Mouse (Mus musculus) kidney, postnatal 0 days (tissue): ENCODE measurements around the gene Shtn1. TPM values are rescaled to one million over a fixed set of nuclear protein-coding genes. Genes with fewer than 3 reads are reported as not detected.

ENCODE experiments used
- ATAC-seq: fragments of 200-750 bp; cut with Nextera tagmentation; replicated peaks from 2 replicates; pipeline ENCODE4 v1.8.0; 2017; ENCODE audit warnings: low read depth, moderate number of reproducible peaks, moderate TSS enrichment, moderate library complexity; ENCODE audit not compliant: low FRiP score
- DNase-seq: peaks from one replicate; pipeline ENCODE4 v3.0.0-alpha.2; 2016; ENCODE audit warnings: low spot score
- H3K27ac ChIP-seq: fragments of 300-500 bp; sonication (generic); 2 replicates; pipeline ENCODE4 v1.5.1; 2014; ENCODE audit warnings: mild to moderate bottlenecking
- H3K27me3 ChIP-seq: fragments of 300-500 bp; sonication (generic); 2 replicates; pipeline ENCODE4 v1.6.1; 2014; ENCODE audit warnings: low read length, mixed read lengths; ENCODE audit not compliant: insufficient read depth
- H3K36me3 ChIP-seq: fragments of 300-500 bp; sonication (generic); 2 replicates; pipeline ENCODE4 v1.6.1; 2014; ENCODE audit warnings: low read length, mixed read lengths; ENCODE audit not compliant: insufficient read depth
- H3K4me1 ChIP-seq: fragments of 300-500 bp; sonication (generic); replicated peaks from 2 replicates; pipeline ENCODE4 v1.6.1; 2014; ENCODE audit warnings: antibody characterized with exemption, low read length, mixed read lengths; ENCODE audit not compliant: insufficient read depth
- H3K4me2 ChIP-seq: fragments of 300-500 bp; sonication (generic); 2 replicates; pipeline ENCODE4 v1.6.1; 2014; ENCODE audit warnings: mild to moderate bottlenecking, low read length, moderate library complexity, mixed read lengths
- H3K4me3 ChIP-seq: fragments of 300-500 bp; sonication (generic); replicated peaks from 2 replicates; pipeline ENCODE4 v1.5.1; 2014; ENCODE audit warnings: low read depth, low read length
- H3K9ac ChIP-seq: fragments of 300-500 bp; sonication (generic); 2 replicates; pipeline ENCODE4 v1.6.1; 2014; ENCODE audit warnings: low read depth, low read length
- H3K9me3 ChIP-seq: fragments of 300-500 bp; sonication (generic); replicated peaks from 2 replicates; pipeline ENCODE4 v1.6.1; 2016; ENCODE audit warnings: low read length, inconsistent platforms, mixed read lengths
- CTCF ChIP-seq: IDR thresholded peaks from 2 replicates; pipeline ENCODE4 v1.5.1; 2016; ENCODE audit warnings: antibody characterized with exemption, low read depth, mild to moderate bottlenecking, moderate library complexity
- WGBS: fragments of 180-500 bp; shearing (Covaris S2); extraction: QIAGEN DNeasy Blood & Tissue Kit; methylation state at CpG from one replicate; pipeline ENCODE4 v1.1.7; 2014; 5-methylcytosine and 5-hydroxymethylcytosine counted together
- polyA plus RNA-seq: library from polyadenylated mRNA; unstranded; fragments of >200 nt; fragmentation: Nextera tagmentation; extraction: Ambion mirVana; gene quantifications from 2 replicates; pipeline ENCODE4 v1.2.1, GENCODE M21; 2015

Shtn1 gene
- polyA plus RNA-seq, 1 experiment from 2014 or later: 3.4 TPM

DNA sequence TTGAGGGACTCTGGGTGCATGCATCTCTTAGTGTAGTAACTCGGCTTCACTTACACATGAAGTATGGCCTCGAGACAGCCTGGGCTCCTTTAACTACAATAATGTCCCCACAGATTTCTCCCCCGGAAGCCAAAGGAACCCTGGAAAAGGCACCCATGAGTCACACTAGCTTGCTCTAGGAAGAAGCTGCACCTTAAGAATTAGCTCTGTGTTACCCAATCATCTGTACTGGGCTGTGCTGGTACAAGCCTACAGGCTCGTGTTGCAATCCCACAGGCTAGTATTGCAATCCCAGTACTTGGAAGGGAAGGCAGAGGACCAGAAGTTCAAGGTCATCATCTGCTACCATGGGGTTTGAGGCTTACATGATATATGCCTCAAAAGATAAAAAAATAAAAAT, 4.5 kb downstream of the Shtn1 start:
- DNase-seq (no peak), ATAC-seq (no peak)
- H3K27ac ChIP-seq: no peak overlapping the region
- TF ChIP-seq CTCF: no peak
- no peaks in the 10 kb centered on the region for H3K9me3 ChIP-seq
- H3K9ac ChIP-seq: no peak overlapping the region
- WGBS: 82% methylated on average over 4 of the region's 4 CpGs
- peaks cover 16% of the 10 kb centered on the region; the same call in 1 of the 2 replicates for H3K27me3 ChIP-seq
- no peak overlapping the region for H3K4me2 ChIP-seq
- H3K4me1 ChIP-seq: no peaks in the 10 kb centered on the region
- no peak overlapping the region for H3K4me3 ChIP-seq
- no peaks in the 10 kb centered on the region for H3K36me3 ChIP-seq

DNA sequence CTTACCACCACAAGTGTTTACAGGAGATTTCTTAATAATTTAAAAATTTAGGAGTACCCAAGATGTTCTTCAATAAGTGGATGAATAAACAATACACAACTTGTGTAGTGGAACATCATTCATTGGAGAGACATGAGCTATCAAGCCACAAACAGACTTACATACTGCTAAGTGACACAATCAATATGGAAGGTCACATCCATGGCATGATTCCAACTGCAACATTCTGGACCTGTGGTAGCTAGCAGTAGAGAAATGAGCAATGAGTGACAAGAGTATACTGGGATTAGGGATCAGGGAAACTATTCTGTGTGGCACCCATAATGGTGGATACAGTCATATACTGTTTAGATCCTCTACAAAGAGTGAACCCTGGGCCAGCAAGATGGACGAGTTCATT, 8.2 kb downstream of the Shtn1 start:
- DNase-seq (no peak), ATAC-seq (no peak)
- no peak for TF ChIP-seq CTCF
- 76% methylated on average over 1 of the region's 1 CpGs for WGBS
- no peaks in the 10 kb centered on the region for H3K4me1 ChIP-seq
- H3K9me3 ChIP-seq: no peaks in the 10 kb centered on the region
- H3K4me3 ChIP-seq: no peak overlapping the region
- H3K27me3 ChIP-seq: no peaks in the 10 kb centered on the region
- no peak overlapping the region for H3K27ac ChIP-seq
- no peak overlapping the region for H3K4me2 ChIP-seq
- no peaks in the 10 kb centered on the region for H3K36me3 ChIP-seq
- H3K9ac ChIP-seq: no peak overlapping the region

DNA sequence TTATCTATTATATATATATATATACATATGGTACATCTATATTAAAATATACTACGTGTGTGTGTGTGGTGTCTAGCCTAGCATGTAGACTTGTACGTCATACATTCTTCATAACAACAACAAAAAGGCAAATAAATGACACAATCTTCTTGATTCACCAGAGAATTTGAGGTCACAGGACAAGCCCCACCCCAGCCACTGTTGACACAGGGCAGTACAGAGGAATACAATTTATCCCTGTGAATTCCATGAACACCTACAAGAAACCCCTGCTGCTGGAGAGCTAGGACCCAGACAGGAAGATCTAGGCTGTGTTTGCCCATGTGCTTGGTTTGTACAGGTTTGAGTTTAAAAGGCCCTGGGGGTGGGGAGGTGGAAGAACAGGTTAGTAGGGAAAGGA, 9.2 kb downstream of the Shtn1 start:
- 92% methylated on average over 2 of the region's 2 CpGs for WGBS
- Histone ChIP-seq H3K36me3 (no peaks in the 10 kb centered on the region), H3K27me3 (no peaks in the 10 kb centered on the region), H3K4me2 (no peak overlapping the region), H3K27ac (no peak overlapping the region), H3K4me3 (no peak overlapping the region), H3K4me1 (no peaks in the 10 kb centered on the region), H3K9ac (no peak overlapping the region), H3K9me3 (no peaks in the 10 kb centered on the region)
- TF ChIP-seq CTCF: no peak
- ATAC-seq (no peak), DNase-seq (no peak)

DNA sequence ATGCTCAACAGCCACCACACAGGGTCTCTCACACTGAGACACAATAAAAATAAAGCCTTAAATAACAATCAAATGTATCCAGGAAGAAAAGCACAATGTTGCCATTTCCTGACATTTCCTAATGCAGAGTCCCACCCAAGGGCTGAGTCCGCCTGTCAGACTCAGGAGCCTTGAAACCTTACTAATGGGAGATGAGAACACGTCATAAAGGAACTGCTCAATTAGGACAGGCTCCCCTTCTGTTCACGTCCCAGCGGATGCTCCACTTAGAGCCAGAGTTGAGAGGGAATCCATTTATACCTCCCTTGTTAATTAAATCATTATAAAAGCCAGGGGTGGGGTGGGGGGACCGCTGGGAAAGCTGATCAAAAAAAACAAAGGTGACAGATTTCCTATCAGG, 9.8 kb downstream of the Shtn1 start:
- Histone ChIP-seq H3K4me2 (no peak overlapping the region), H3K9ac (no peak overlapping the region), H3K36me3 (no peaks in the 10 kb centered on the region), H3K27me3 (no peaks in the 10 kb centered on the region), H3K9me3 (no peaks in the 10 kb centered on the region), H3K4me1 (no peaks in the 10 kb centered on the region), H3K4me3 (no peak overlapping the region), H3K27ac (no peak overlapping the region)
- TF ChIP-seq CTCF: no peak
- 54% methylated on average over 5 of the region's 5 CpGs for WGBS
- DNase-seq: no peak
- no peak for ATAC-seq

DNA sequence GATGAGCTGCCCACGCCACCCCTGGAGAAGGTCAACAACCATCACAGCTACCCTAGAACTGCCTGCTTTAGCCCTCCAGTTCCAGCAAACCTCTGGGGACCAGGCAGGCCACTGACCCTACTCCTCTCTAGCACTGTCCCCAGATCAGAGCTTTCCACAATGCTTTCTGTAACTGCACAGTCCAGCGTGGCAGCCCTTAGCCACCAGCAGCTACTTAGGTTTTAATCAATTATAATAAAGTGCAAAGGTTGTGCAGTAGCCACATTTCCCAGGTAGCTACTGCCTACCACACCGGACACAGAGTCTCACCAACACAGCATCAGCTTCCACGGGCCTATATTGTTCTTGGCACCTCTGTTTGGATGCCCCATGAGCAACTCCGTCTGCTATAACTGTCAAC, 11.3 kb downstream of the Shtn1 start:
- no peak for TF ChIP-seq CTCF
- Histone ChIP-seq H3K9ac (no peak overlapping the region), H3K36me3 (no peaks in the 10 kb centered on the region), H3K27ac (no peak overlapping the region), H3K27me3 (no peaks in the 10 kb centered on the region), H3K9me3 (no peaks in the 10 kb centered on the region), H3K4me1 (no peaks in the 10 kb centered on the region), H3K4me2 (no peak overlapping the region), H3K4me3 (no peak overlapping the region)
- WGBS: 74% methylated on average over 5 of the region's 5 CpGs
- DNase-seq (no peak), ATAC-seq (no peak)

DNA sequence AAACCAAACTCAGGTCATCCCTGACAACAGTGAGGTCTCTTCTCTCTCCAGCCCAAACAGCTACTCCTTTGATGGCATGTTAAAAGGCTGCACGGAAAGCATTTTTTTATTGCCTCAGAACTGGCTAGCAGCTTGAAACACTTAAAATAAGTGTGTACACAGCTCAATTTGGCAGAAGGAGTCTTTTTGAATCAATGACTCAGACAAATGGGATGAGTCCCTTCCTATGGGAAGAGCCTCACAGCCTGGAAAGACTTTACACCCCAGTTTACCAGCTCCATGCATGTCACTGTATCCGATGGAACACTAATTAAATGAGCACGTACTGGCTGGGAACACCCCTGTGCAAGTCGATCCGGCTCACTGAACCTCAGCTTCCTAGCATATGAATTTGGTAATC, 12.3 kb downstream of the Shtn1 start:
- WGBS: 57% methylated on average over 5 of the region's 5 CpGs
- no peak for TF ChIP-seq CTCF
- Histone ChIP-seq H3K27me3 (no peaks in the 10 kb centered on the region), H3K27ac (no peak overlapping the region), H3K4me1 (no peaks in the 10 kb centered on the region), H3K4me3 (no peak overlapping the region), H3K4me2 (no peak overlapping the region), H3K36me3 (no peaks in the 10 kb centered on the region), H3K9ac (no peak overlapping the region), H3K9me3 (no peaks in the 10 kb centered on the region)
- DNase-seq: no peak
- no peak for ATAC-seq

DNA sequence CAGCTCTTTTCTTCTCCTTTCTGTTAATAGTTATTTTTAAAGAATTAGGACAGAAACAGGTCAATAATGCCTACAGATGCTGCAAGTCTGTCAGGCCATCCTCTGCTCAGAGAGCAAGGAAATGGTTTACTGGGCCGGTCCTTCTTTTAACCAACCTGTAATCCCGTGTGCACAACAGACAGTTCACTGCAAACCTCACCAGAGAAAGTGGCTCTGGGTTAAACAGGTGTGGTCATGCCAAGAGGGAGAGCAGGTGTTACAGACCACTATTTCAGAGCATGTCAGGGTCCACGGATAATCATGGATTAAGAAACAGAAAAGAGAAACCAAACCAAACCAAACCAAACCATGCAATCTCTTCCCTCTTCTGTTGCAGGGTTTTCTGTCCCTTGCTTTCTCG, 17.8 kb downstream of the Shtn1 start:
- no peak for TF ChIP-seq CTCF
- H3K9me3 ChIP-seq: no peaks in the 10 kb centered on the region
- H3K36me3 ChIP-seq: no peaks in the 10 kb centered on the region
- no peak overlapping the region for H3K4me3 ChIP-seq
- no peaks in the 10 kb centered on the region for H3K27me3 ChIP-seq
- 84% methylated on average over 4 of the region's 4 CpGs for WGBS
- no peak overlapping the region for H3K9ac ChIP-seq
- DNase-seq: no peak
- no peaks in the 10 kb centered on the region for H3K4me1 ChIP-seq
- ATAC-seq: no peak
- no peak overlapping the region for H3K4me2 ChIP-seq
- H3K27ac ChIP-seq: no peak overlapping the region
